Mouse (Mus musculus) cerebellum, adult 2 months (tissue): ENCODE measurements at regions not wholly inside any gene's neighbourhood (a gene's known extent, or its start where the extent isn't known, plus 50 kb on each side); places are given as distances from the start of the nearest gene placed in this dataset.

Experiments
- CTCF ChIP-seq: fragments of 200-500 bp; IDR thresholded peaks from 2 replicates; pipeline ENCODE4 v1.5.1; 2011; ENCODE audit warnings: low read depth, mild to moderate bottlenecking, control low read depth, low read length, moderate library complexity, borderline replicate concordance; ENCODE audit not compliant: insufficient read depth
- POLR2A ChIP-seq: fragments of 200-500 bp; IDR thresholded peaks from 2 replicates; pipeline ENCODE4 v1.6.1; 2011; ENCODE audit warnings: low read length, control low read depth, borderline replicate concordance; ENCODE audit not compliant: insufficient read depth

DNA sequence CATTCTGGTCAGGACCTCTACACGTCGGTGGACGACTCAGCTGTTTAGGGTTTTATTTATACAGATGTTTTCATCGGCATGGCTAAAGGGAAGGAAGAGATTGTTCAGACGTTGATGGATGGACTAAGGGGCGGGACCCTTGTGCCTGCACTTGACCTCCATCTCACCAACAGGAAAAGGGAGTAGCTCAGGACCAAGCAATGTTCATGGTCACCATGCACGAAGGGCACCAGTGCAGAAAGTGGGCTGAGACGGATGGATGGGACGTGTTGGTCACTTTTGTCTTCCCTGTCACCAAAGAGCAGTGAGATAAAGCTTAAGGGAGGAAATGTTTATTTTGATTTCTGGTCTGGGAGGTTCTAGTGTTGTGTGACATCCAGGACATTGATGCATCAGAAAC lies 193.8 kb upstream of the Ift57 start:
- TF ChIP-seq CTCF (no peak), POLR2A (no peak)
